Mouse (Mus musculus) lung, adult 10 weeks (tissue): ENCODE measurements around the gene Serp1. TPM values are rescaled to one million over a fixed set of nuclear protein-coding genes. Genes with fewer than 3 reads are reported as not detected.

Experiments
- polyA plus RNA-seq: library from polyadenylated mRNA; stranded (reverse); fragments of 350-450 nt; fragmentation: Illumina TruSeq; extraction: RNeasy Lipid Tissue Mini Kit (QIAGEN cat#74804); gene quantifications from one replicate; pipeline ENCODE4 v1.2.3, GENCODE M21; 2014; ENCODE audit warnings: low read depth, low replicate concordance; ENCODE audit not compliant: insufficient read depth

The Serp1 gene
- 78.2 TPM for polyA plus RNA-seq

GRCm38 (mm10) chr3:58525652-58526407 is at the start of gene Serp1, which contains the start of gene Eif2a:
TSS of gene Serp1 (minus strand) at chr3:58525892.
TSS of gene Eif2a (plus strand) at chr3:58525821.

Other genes with a start within 250 kb of the Serp1 start
- gene Tsc22d2, start 111.2 kb downstream of the Serp1 start, polyA plus RNA-seq = 5.3 TPM
- 29.7 TPM for gene Eif2a, start 71 bp downstream of the Serp1 start, polyA plus RNA-seq
- gene Selenot, start 50.7 kb upstream of the Serp1 start, polyA plus RNA-seq = 105 TPM
- gene Erich6, start 111.3 kb upstream of the Serp1 start, polyA plus RNA-seq = not detected
- 7.7 TPM for gene Siah2, start 166.5 kb upstream of the Serp1 start, polyA plus RNA-seq